Mouse (Mus musculus) CH12.LX (cell line): ENCODE results near the gene Lhx4. TPM values are rescaled to one million over a fixed set of nuclear protein-coding genes. Genes with fewer than 3 reads are reported as not detected.

ENCODE experiments used
- DNase-seq: peaks from one replicate; pipeline ENCODE4 v3.0.0-alpha.2; 2013; ENCODE audit errors: extremely low read depth
- H3K27ac ChIP-seq: 2 replicates; pipeline ENCODE4 v1.5.1; 2012; ENCODE audit warnings: low read depth, mild to moderate bottlenecking, control low read depth, moderate library complexity; ENCODE audit not compliant: insufficient read depth
- H3K27me3 ChIP-seq: replicated peaks from 2 replicates; pipeline ENCODE3; 2012; ENCODE audit warnings: inconsistent platforms
- H3K36me3 ChIP-seq, 2 experiments: replicated peaks in 1 of 2; 2 replicates each; pipeline versions ENCODE3 to v1.6.1; 2012; ENCODE audit warnings: inconsistent platforms in 1 of 2, low read length in 1 of 2, mild to moderate bottlenecking in 1 of 2, mixed read lengths in 1 of 2, moderate library complexity in 1 of 2; ENCODE audit not compliant: control insufficient read depth in 1 of 2, insufficient read depth in 1 of 2
- H3K4me1 ChIP-seq, 2 experiments: 2 replicates each; pipeline ENCODE4 v1.6.1; 2012; ENCODE audit warnings: inconsistent platforms in 1 of 2, moderate library complexity in 1 of 2; ENCODE audit not compliant: insufficient read depth in 2 of 2, control insufficient read depth in 1 of 2
- H3K4me2 ChIP-seq: 2 replicates; pipeline ENCODE4 v1.6.1; 2012; ENCODE audit warnings: low read depth, mild to moderate bottlenecking, control low read depth; ENCODE audit not compliant: poor library complexity, insufficient read depth, severe bottlenecking
- H3K4me3 ChIP-seq, 3 experiments: fragments of 150-350 bp in 1 of 3; sonication (generic) in 1 of 3; replicated peaks in 1 of 3; 2 replicates each; pipeline versions ENCODE3 to v1.5.1; 2011 to 2012; ENCODE audit warnings: low read depth in 2 of 3, low read length in 2 of 3, mild to moderate bottlenecking in 2 of 3, moderate library complexity in 2 of 3, control low read depth in 1 of 3, improper control_type of control experiment in 1 of 3, inconsistent platforms in 1 of 3, mixed read lengths in 1 of 3; ENCODE audit not compliant: poor library complexity in 1 of 3
- H3K79me2 ChIP-seq: replicated peaks from 2 replicates; pipeline ENCODE4 v1.6.1; 2012; ENCODE audit warnings: mild to moderate bottlenecking, moderate library complexity; ENCODE audit not compliant: control insufficient read depth, poor library complexity, insufficient read depth, severe bottlenecking; ENCODE audit errors: extremely low read depth
- H3K9ac ChIP-seq: 2 replicates; pipeline ENCODE4 v1.6.1; 2012; ENCODE audit warnings: low read depth, mild to moderate bottlenecking, control low read depth, moderate library complexity; ENCODE audit not compliant: insufficient read depth
- H3K9me3 ChIP-seq: replicated peaks from 2 replicates; pipeline ENCODE3; 2012; ENCODE audit warnings: low read length, inconsistent platforms, mixed read lengths
- BHLHE40 ChIP-seq: IDR thresholded peaks from 2 replicates; pipeline ENCODE4 v1.6.1; 2011; ENCODE audit warnings: mild to moderate bottlenecking, low read depth, low read length, improper control_type of control experiment
- CTCF ChIP-seq, 2 experiments: IDR thresholded peaks in 1 of 2; conservative IDR thresholded peaks in 1 of 2; 2 replicates each; pipeline ENCODE4 v1.5.1; 2011 to 2012; ENCODE audit warnings: low read depth in 2 of 2, low read length in 2 of 2, improper control_type of control experiment in 1 of 2, inconsistent platforms in 1 of 2, mild to moderate bottlenecking in 1 of 2, moderate library complexity in 1 of 2
- ELF1 ChIP-seq: IDR thresholded peaks from 2 replicates; pipeline ENCODE4 v1.6.1; 2014; ENCODE audit warnings: low read depth, mild to moderate bottlenecking, inconsistent platforms, low read length, improper control_type of control experiment
- ETS1 ChIP-seq: conservative IDR thresholded peaks from 2 replicates; pipeline ENCODE4 v1.6.1; 2012; ENCODE audit warnings: low read depth, mild to moderate bottlenecking, inconsistent platforms, low read length, improper control_type of control experiment, moderate library complexity
- HCFC1 ChIP-seq: IDR thresholded peaks from 2 replicates; pipeline ENCODE4 v1.6.1; 2012; ENCODE audit warnings: low read depth, mild to moderate bottlenecking, inconsistent platforms, low read length, improper control_type of control experiment
- IRF4 ChIP-seq: IDR thresholded peaks from 2 replicates; pipeline ENCODE4 v1.6.1; 2014; ENCODE audit warnings: low read depth, mild to moderate bottlenecking, inconsistent platforms, low read length, improper control_type of control experiment
- KAT2A ChIP-seq: IDR thresholded peaks from 2 replicates; pipeline ENCODE4 v1.6.1; 2012; ENCODE audit warnings: low read length, improper control_type of control experiment, inconsistent platforms; ENCODE audit not compliant: insufficient replicate concordance
- MAZ ChIP-seq: IDR thresholded peaks from 2 replicates; pipeline ENCODE4 v1.6.1; 2012; ENCODE audit warnings: low read depth, mild to moderate bottlenecking, inconsistent platforms, low read length, improper control_type of control experiment, moderate library complexity
- NRF1 ChIP-seq: IDR thresholded peaks from 2 replicates; pipeline ENCODE4 v1.6.1; 2014; ENCODE audit warnings: low read depth, mild to moderate bottlenecking, inconsistent platforms, low read length, improper control_type of control experiment, moderate library complexity
- PAX5 ChIP-seq: IDR thresholded peaks from 2 replicates; pipeline ENCODE4 v1.6.1; 2012; ENCODE audit warnings: low read length, inconsistent platforms, mixed read lengths
- POLR2AphosphoS2 ChIP-seq: IDR thresholded peaks from 2 replicates; pipeline ENCODE4 v1.6.1; 2011; ENCODE audit warnings: low read depth, low read length, improper control_type of control experiment
- RAD21 ChIP-seq: IDR thresholded peaks from 2 replicates; pipeline ENCODE4 v1.6.1; 2011; ENCODE audit warnings: low read depth, mild to moderate bottlenecking, low read length, improper control_type of control experiment, moderate library complexity
- RCOR1 ChIP-seq: conservative IDR thresholded peaks from 2 replicates; pipeline ENCODE4 v1.6.1; 2012; ENCODE audit warnings: low read depth, mild to moderate bottlenecking, inconsistent platforms, low read length, improper control_type of control experiment
- SIN3A ChIP-seq: IDR thresholded peaks from 2 replicates; pipeline ENCODE4 v1.6.1; 2012; ENCODE audit warnings: low read length, improper control_type of control experiment, inconsistent platforms
- TCF12 ChIP-seq: IDR thresholded peaks from 2 replicates; pipeline ENCODE4 v1.6.1; 2014; ENCODE audit warnings: low read depth, mild to moderate bottlenecking, inconsistent platforms, low read length, improper control_type of control experiment
- UBTF ChIP-seq: IDR thresholded peaks from 2 replicates; pipeline ENCODE4 v1.6.1; 2012; ENCODE audit warnings: low read depth, mild to moderate bottlenecking, inconsistent platforms, low read length, improper control_type of control experiment, moderate library complexity
- USF1 ChIP-seq: IDR thresholded peaks from 2 replicates; pipeline ENCODE4 v1.6.1; 2014; ENCODE audit warnings: low read depth, mild to moderate bottlenecking, inconsistent platforms, low read length, improper control_type of control experiment
- USF2 ChIP-seq: conservative IDR thresholded peaks from 2 replicates; pipeline ENCODE4 v1.6.1; 2011; ENCODE audit warnings: low read depth, low read length, improper control_type of control experiment
- ZC3H11A ChIP-seq: IDR thresholded peaks from 2 replicates; pipeline ENCODE4 v1.6.1; 2012; ENCODE audit warnings: low read depth, mild to moderate bottlenecking, inconsistent platforms, low read length, improper control_type of control experiment
- ZKSCAN1 ChIP-seq: IDR thresholded peaks from 2 replicates; pipeline ENCODE4 v1.6.1; 2012; ENCODE audit warnings: low read depth, inconsistent platforms, low read length, improper control_type of control experiment, borderline replicate concordance
- ZMIZ1 ChIP-seq: IDR thresholded peaks from 2 replicates; pipeline ENCODE4 v1.6.1; 2012; ENCODE audit warnings: low read depth, mild to moderate bottlenecking, inconsistent platforms, low read length, improper control_type of control experiment
- ZNF384 ChIP-seq: IDR thresholded peaks from 2 replicates; pipeline ENCODE4 v1.6.1; 2012; ENCODE audit warnings: low read depth, low read length, improper control_type of control experiment, inconsistent platforms
- dilution Hi-C: fragments of 300-500 bp; cut with MboI; formaldehyde crosslinking; loops from 2 replicates; pipeline ENCODE4 v1.14.3; 2020; ENCODE audit warnings: low sequenced_read_pairs; ENCODE audit not compliant: extremely low pct_unique_long_range_greater_than_20kb, extremely low pct_ligation_motif_present
- in situ Hi-C: fragments of 300-500 bp; cut with MboI; formaldehyde crosslinking; loops from 3 replicates; pipeline ENCODE4 v1.14.3; 2019; ENCODE audit warnings: low sequenced_read_pairs, low pct_ligation_motif_present, low pct_unique_long_range_greater_than_20kb, mixed read lengths
- polyA plus RNA-seq: library from polyadenylated mRNA; unstranded; fragments of >175 nt; gene quantifications from 2 replicates; pipeline ENCODE4 v1.2.1, GENCODE M21; 2012; ENCODE audit warnings: low read depth; ENCODE audit not compliant: insufficient read length
- total RNA-seq, 2 experiments: library from RNA; depleted of rRNA; stranded (reverse); fragments of 300-350 nt in 1 of 2; fragments of >200 nt in 1 of 2; gene quantifications; 2 replicates each; pipeline ENCODE4 v1.2.3; 2012 to 2014

Gene Lhx4
- not detected in 2 replicates for total RNA-seq (2012; rRNA removed)
- not detected in 2 replicates for total RNA-seq (2014; rRNA removed)
- polyA plus RNA-seq, result not detected in 2 replicates

- no peak within 1 kb of the TSS for H3K4me2 ChIP-seq
- no peaks in the 10 kb centered on the region for H3K36me3 ChIP-seq
- DNase-seq, result no peak
- no peak within 1 kb of the TSS for H3K27ac ChIP-seq
- no peaks in the 10 kb centered on the region for H3K79me2 ChIP-seq
- no peak for TF ChIP-seq ZMIZ1
- no peak for TF ChIP-seq ZKSCAN1
- TF ChIP-seq USF1, result no peak
- TF ChIP-seq, all 38 proteins: peak for 0
- no peak within 1 kb of the TSS for H3K9ac ChIP-seq
- in situ Hi-C loops, result no loop called here
- dilution Hi-C loops, result no loop called here
- H3K27me3 ChIP-seq, result peaks cover 28% of the 10 kb centered on the region
- no peaks in the 10 kb centered on the region for H3K9me3 ChIP-seq
- H3K4me3 ChIP-seq, result no peak within 1 kb of the TSS
- H3K4me1 ChIP-seq, result peaks cover 0 to 3% of the 10 kb centered on the region in 2 experiments; a peak in 2 of 4 replicates
Observed at GRCm38 (mm10) chr1:155751484-155752255, at the start of gene Lhx4. Gene Lhx4 (minus strand): TSS chr1:155751684.

DNA sequence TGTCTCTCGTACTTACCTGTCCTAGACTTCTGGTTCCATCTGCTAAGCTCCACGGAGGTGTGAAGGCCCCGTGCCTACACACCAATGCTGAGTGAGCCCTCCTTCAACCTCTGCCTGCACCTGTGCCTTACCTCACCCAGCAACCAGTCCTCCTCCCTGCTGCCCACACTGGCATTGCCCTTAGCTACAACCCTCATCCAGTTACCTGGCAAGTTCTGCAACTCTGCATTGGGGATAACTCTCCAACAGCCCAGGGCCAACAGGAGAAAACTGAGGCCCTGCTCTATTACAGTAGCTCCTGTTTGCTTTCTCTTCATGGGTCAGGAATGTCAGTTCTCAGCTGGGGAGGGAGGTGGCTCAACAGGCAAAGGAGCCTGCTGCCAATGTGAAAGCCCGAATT lies 46.5 kb upstream of the Lhx4 start:
- DNase-seq, result no peak
- in situ Hi-C loops, result no loop called here
- H3K9ac ChIP-seq, result no peak overlapping the region
- H3K27me3 ChIP-seq, result no peaks in the 10 kb centered on the region
- H3K4me3 ChIP-seq, result no peak overlapping the region
- no peak for TF ChIP-seq ELF1
- no peak for TF ChIP-seq TCF12
- no peak for TF ChIP-seq KAT2A
- no peak overlapping the region for H3K27ac ChIP-seq
- peaks cover under 1 to 64% of the 10 kb centered on the region in 2 experiments for H3K36me3 ChIP-seq
- H3K79me2 ChIP-seq, result no peaks in the 10 kb centered on the region
- dilution Hi-C loops, result no loop called here
- peaks cover 5% of the 10 kb centered on the region for H3K9me3 ChIP-seq
- H3K4me2 ChIP-seq, result no peak overlapping the region
- no peaks in the 10 kb centered on the region for H3K4me1 ChIP-seq

DNA sequence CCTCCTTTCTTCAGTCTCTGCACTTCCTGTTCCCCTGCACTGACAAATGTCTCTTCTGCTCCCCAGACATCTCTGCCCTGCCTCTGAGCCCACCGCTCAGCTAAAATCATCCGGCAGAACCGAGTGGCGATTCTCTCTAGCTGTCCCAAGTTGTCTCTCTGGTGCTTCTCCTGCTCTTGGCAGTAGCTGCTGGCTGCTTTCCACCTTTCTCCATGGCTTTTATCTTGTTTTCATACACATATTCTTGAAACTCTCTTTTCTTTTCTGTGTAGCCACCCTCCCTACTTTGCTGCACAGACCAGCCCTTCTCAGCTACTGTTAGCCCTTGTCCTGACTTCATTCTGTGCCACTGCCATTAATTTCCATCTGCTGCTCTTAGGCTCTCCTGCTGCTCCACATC lies 45.9 kb upstream of the Lhx4 start:
- H3K36me3 ChIP-seq, result peaks cover 3 to 65% of the 10 kb centered on the region in 2 experiments
- no peak overlapping the region for H3K27ac ChIP-seq

More for the DNA sequence above, 45.9 kb upstream of the Lhx4 start:
- H3K4me2 ChIP-seq, result no peak overlapping the region
- dilution Hi-C loops, result no loop called here
- in situ Hi-C loops, result no loop called here
- no peak overlapping the region for H3K4me3 ChIP-seq
- H3K9ac ChIP-seq, result no peak overlapping the region
- H3K27me3 ChIP-seq, result no peaks in the 10 kb centered on the region
- no peaks in the 10 kb centered on the region for H3K4me1 ChIP-seq
- TF ChIP-seq UBTF, result no peak
- no peak for TF ChIP-seq RCOR1
- no peak for TF ChIP-seq IRF4
- no peak for TF ChIP-seq ZC3H11A
- no peak for TF ChIP-seq POLR2AphosphoS2
- TF ChIP-seq SIN3A, result no peak
- no peak for TF ChIP-seq BHLHE40
- TF ChIP-seq ETS1, result no peak
- no peak for TF ChIP-seq RAD21
- TF ChIP-seq USF2, result no peak
- TF ChIP-seq CTCF (conservative IDR thresholded peaks at IDR 0.05 in 1 of 2, IDR thresholded peaks at IDR 0.05 in 1 of 2; ENCODE audit: low read depth in 2 of 2, low read length in 2 of 2), result no peak
- no peak for TF ChIP-seq MAZ
- no peak for TF ChIP-seq NRF1
- no peak for TF ChIP-seq ZNF384
- TF ChIP-seq PAX5, result no peak
- TF ChIP-seq HCFC1, result no peak
- peaks cover 5% of the 10 kb centered on the region for H3K9me3 ChIP-seq
- no peak for DNase-seq
- no peaks in the 10 kb centered on the region for H3K79me2 ChIP-seq
